8 mouse cellular contexts compared by ENCODE assay signal in genomic region chr5:139382760-139383159, GRCm38 (mm10). TPM values are rescaled to one million over a fixed set of nuclear protein-coding genes. Genes with fewer than 3 reads are reported as not detected.
A peak's percentile ranks its signal among the peaks of the same experiment; 100 is the strongest.
DNase-seq lines count a peak whose midpoint lies in the region; ATAC-seq and TF ChIP-seq lines count a peak whose summit lies in the region.

No protein-coding gene starts in this region.

- peak overlapping the region; percentile 99 for H3K27ac ChIP-seq in liver, embryonic 14.5 days

- H3K4me2 ChIP-seq in liver, embryonic 14.5 days (ENCODE audit: low read depth), result peak overlapping the region; percentile 97
- H3K4me2 ChIP-seq in myocyte (ENCODE audit: low read depth), result peak overlapping the region; percentile 86

- peaks cover 16% of the 10 kb centered on the region for H3K36me3 ChIP-seq in liver, embryonic 14.5 days (replicated peaks; ENCODE audit: control insufficient read depth, insufficient read depth, low read depth)
- H3K36me3 ChIP-seq in myocyte (ENCODE audit: control insufficient read depth, insufficient read depth), result no peaks in the 10 kb centered on the region

- peak overlapping the region; percentile 84 to 96 for H3K4me3 ChIP-seq in liver, embryonic 14.5 days (ENCODE audit: insufficient read depth in 1 of 2, low read depth in 2 of 2, low read length in 2 of 2)
- no peak overlapping the region for H3K4me3 ChIP-seq in myocyte

- H3K79me2 ChIP-seq in myocyte (ENCODE audit: control insufficient read depth, insufficient read depth), result no peaks in the 10 kb centered on the region

- peak; percentile 76 for TF ChIP-seq EP300 in liver, embryonic 14.5 days (IDR thresholded peaks at IDR 0.05; ENCODE audit: low read depth)

- H3K9ac ChIP-seq in liver, embryonic 14.5 days (replicated peaks), result peak overlapping the region; percentile 96

- no peak for TF ChIP-seq CTCF in liver, embryonic 14.5 days (IDR thresholded peaks at IDR 0.05; ENCODE audit: low read depth)

- WGBS in liver, embryonic 14.5 days (ENCODE audit: insufficient replicate concordance), result 4% methylated on average over 8 of the region's 8 CpGs

- peak; percentile 44 for DNase-seq in MN1 (ENCODE audit: low spot score)
- DNase-seq in liver, embryonic 14.5 days (ENCODE audit: low read depth in 3 of 3, low spot score in 3 of 3), result peak; percentile 81 to 87 (median 83)
- peak; percentile 49 to 50 for DNase-seq in thymus, postnatal 10 days (ENCODE audit: low spot score in 2 of 2)
- DNase-seq in urinary bladder, adult 2 months (ENCODE audit: low spot score), result no peak

- H3ac ChIP-seq in myocyte (ENCODE audit: control insufficient read depth, insufficient read length), result no peak overlapping the region

- TF ChIP-seq POLR2A in myocyte (IDR thresholded peaks at IDR 0.05; ENCODE audit: insufficient read length, low read depth), result no peak

- H3K27me3 ChIP-seq in liver, embryonic 14.5 days (ENCODE audit: control insufficient read depth, insufficient read depth, low read length), result no peaks in the 10 kb centered on the region
- no peaks in the 10 kb centered on the region for H3K27me3 ChIP-seq in myocyte (ENCODE audit: control insufficient read depth, insufficient read depth, insufficient read length)

- H3K9me3 ChIP-seq in liver, embryonic 14.5 days (ENCODE audit: control insufficient read depth, low read length), result no peaks in the 10 kb centered on the region

- H3K4me1 ChIP-seq in liver, embryonic 14.5 days (replicated peaks; ENCODE audit: control insufficient read depth in 2 of 2, insufficient read depth in 2 of 2, low read length in 1 of 2), result peaks cover 79 to 84% of the 10 kb centered on the region in 2 experiments

- peak; percentile 71 for ATAC-seq in CD4-positive, CD25-positive, alpha-beta regulatory T cell, adult 4 months
- ATAC-seq in granulocyte monocyte progenitor cell, adult 5-6 weeks (replicated peaks; ENCODE audit: poor library complexity, severe bottlenecking), result peak; percentile 14; the same call in 1 of the 2 replicates
- ATAC-seq in inflammation-experienced regulatory T-cells, adult 6 months, result peak; percentile 69
- peak; percentile 71 for ATAC-seq in liver, embryonic 14.5 days (ENCODE audit: insufficient read depth)

TF ChIP-seq in myocyte, 11 proteins besides CTCF, POLR2A, EP300 and RAD21:
- peak; percentile 8 for TF ChIP-seq POLR2AphosphoS2 (IDR thresholded peaks at IDR 0.05; ENCODE audit: insufficient read length, low read depth)
- TF ChIP-seq MYOD1 (IDR thresholded peaks at IDR 0.05; ENCODE audit: control insufficient read depth in 1 of 3, insufficient read length in 2 of 3, low read depth in 2 of 3), result no peak

RNA-seq across cellular contexts. Expression of gene Gpr146, which starts 5.3 kb away (rescaled TPM):
- polyA plus RNA-seq in CD4-positive, CD25-positive, alpha-beta regulatory T cell, adult 4 months (2017; shearing (Covaris generic)), result 10 to 100 TPM in 1 of 2 experiments, 1 to 10 TPM in 1; 8.1 to 11.3 TPM
- 5.0 and 7.3 TPM in 2 replicates for total RNA-seq in granulocyte monocyte progenitor cell, adult 5-6 weeks (2014; fragmentation: Nextera tagmentation)
- total RNA-seq in granulocyte monocyte progenitor cell, adult 5-6 weeks (2017), result 4.0 and 5.4 TPM in 2 replicates
- 1 to 10 TPM; 3.9 to 5.8 (median 5.2) TPM for polyA plus RNA-seq in inflammation-experienced regulatory T-cells, adult 6 months (2017; shearing (Covaris generic))
- polyA plus RNA-seq in liver, embryonic 14.5 days (2012; rRNA removed), result 14.6 and 14.7 TPM in 2 replicates
- 18.4 and 20.1 TPM in 2 replicates for polyA plus RNA-seq in liver, embryonic 14.5 days (2014; fragmentation: Nextera tagmentation; extraction: Ambion mirVana)
- 11.7 TPM for polyA plus RNA-seq in myocyte (2012; fragmentation: generic; extraction: Trizol)
- polyA plus RNA-seq in urinary bladder, adult 2 months (2012; rRNA removed), result 16.4 and 22.2 TPM in 2 replicates

RNA-seq across cellular contexts. Expression of gene C130050O18Rik, which starts 22.3 kb away (rescaled TPM):
- polyA plus RNA-seq in CD4-positive, CD25-positive, alpha-beta regulatory T cell, adult 4 months (2017; shearing (Covaris generic)), result not detected
- 0.53 and 5.8 TPM in 2 replicates for total RNA-seq in granulocyte monocyte progenitor cell, adult 5-6 weeks (2014; fragmentation: Nextera tagmentation)
- 1.4 and 3.6 TPM in 2 replicates for total RNA-seq in granulocyte monocyte progenitor cell, adult 5-6 weeks (2017)
- polyA plus RNA-seq in inflammation-experienced regulatory T-cells, adult 6 months (2017; shearing (Covaris generic)), result not detected
- polyA plus RNA-seq in liver, embryonic 14.5 days (2012; rRNA removed), result 0.93 and 1.1 TPM in 2 replicates
- polyA plus RNA-seq in liver, embryonic 14.5 days (2014; fragmentation: Nextera tagmentation; extraction: Ambion mirVana), result 1.0 and 1.3 TPM in 2 replicates
- polyA plus RNA-seq in myocyte (2012; fragmentation: generic; extraction: Trizol), result 0.25 TPM
- 0.65 and 0.96 TPM in 2 replicates for polyA plus RNA-seq in urinary bladder, adult 2 months (2012; rRNA removed)

RNA-seq across cellular contexts. Expression of gene Cyp2w1, which starts 30.3 kb away (rescaled TPM):
- not detected for polyA plus RNA-seq in CD4-positive, CD25-positive, alpha-beta regulatory T cell, adult 4 months (2017; shearing (Covaris generic))
- not detected in 2 replicates for total RNA-seq in granulocyte monocyte progenitor cell, adult 5-6 weeks (2014; fragmentation: Nextera tagmentation)
- not detected in 2 replicates for total RNA-seq in granulocyte monocyte progenitor cell, adult 5-6 weeks (2017)
- polyA plus RNA-seq in inflammation-experienced regulatory T-cells, adult 6 months (2017; shearing (Covaris generic)), result not detected
- 0.03 and 0.05 TPM in 2 replicates for polyA plus RNA-seq in liver, embryonic 14.5 days (2012; rRNA removed)
- polyA plus RNA-seq in liver, embryonic 14.5 days (2014; fragmentation: Nextera tagmentation; extraction: Ambion mirVana), result not detected in 2 replicates
- polyA plus RNA-seq in myocyte (2012; fragmentation: generic; extraction: Trizol), result not detected
- polyA plus RNA-seq in urinary bladder, adult 2 months (2012; rRNA removed), result not detected in 2 replicates

RNA-seq across cellular contexts. Expression of gene Cox19, which starts 31.5 kb away (rescaled TPM):
- polyA plus RNA-seq in CD4-positive, CD25-positive, alpha-beta regulatory T cell, adult 4 months (2017; shearing (Covaris generic)), result 10 to 100 TPM; 49.9 to 52.2 TPM
- total RNA-seq in granulocyte monocyte progenitor cell, adult 5-6 weeks (2014; fragmentation: Nextera tagmentation), result 29.2 and 60.1 TPM in 2 replicates
- 31.4 and 35.9 TPM in 2 replicates for total RNA-seq in granulocyte monocyte progenitor cell, adult 5-6 weeks (2017)
- 10 to 100 TPM; 52.5 to 66.7 (median 65.2) TPM for polyA plus RNA-seq in inflammation-experienced regulatory T-cells, adult 6 months (2017; shearing (Covaris generic))
- polyA plus RNA-seq in liver, embryonic 14.5 days (2012; rRNA removed), result 22.6 and 23.3 TPM in 2 replicates
- polyA plus RNA-seq in liver, embryonic 14.5 days (2014; fragmentation: Nextera tagmentation; extraction: Ambion mirVana), result 61.4 and 62.3 TPM in 2 replicates
- polyA plus RNA-seq in myocyte (2012; fragmentation: generic; extraction: Trizol), result 66.0 TPM
- polyA plus RNA-seq in urinary bladder, adult 2 months (2012; rRNA removed), result 45.3 and 52.4 TPM in 2 replicates

RNA-seq across cellular contexts. Expression of gene Gper1, which starts 40.2 kb away (rescaled TPM):
- polyA plus RNA-seq in CD4-positive, CD25-positive, alpha-beta regulatory T cell, adult 4 months (2017; shearing (Covaris generic)), result not detected
- total RNA-seq in granulocyte monocyte progenitor cell, adult 5-6 weeks (2014; fragmentation: Nextera tagmentation), result not detected in 2 replicates
- not detected in 2 replicates for total RNA-seq in granulocyte monocyte progenitor cell, adult 5-6 weeks (2017)
- polyA plus RNA-seq in inflammation-experienced regulatory T-cells, adult 6 months (2017; shearing (Covaris generic)), result not detected
- 0.06 and 0.07 TPM in 2 replicates for polyA plus RNA-seq in liver, embryonic 14.5 days (2012; rRNA removed)
- polyA plus RNA-seq in liver, embryonic 14.5 days (2014; fragmentation: Nextera tagmentation; extraction: Ambion mirVana), result 0.20 TPM in 1 of 2 replicates, not detected in the other
- polyA plus RNA-seq in myocyte (2012; fragmentation: generic; extraction: Trizol), result 9.2 TPM
- polyA plus RNA-seq in urinary bladder, adult 2 months (2012; rRNA removed), result 0.96 and 1.5 TPM in 2 replicates

Comparison
In these comparisons a context has a peak if more than half of its experiments do, and no peak if none do; other contexts are left out.
1. ATAC-seq: peak in every context shown above with its lines; median percentile 71 in CD4-positive, CD25-positive, alpha-beta regulatory T cell, adult 4 months; 71 in liver, embryonic 14.5 days; 69 in inflammation-experienced regulatory T-cells, adult 6 months; 14 in granulocyte monocyte progenitor cell, adult 5-6 weeks.